Mouse (Mus musculus): Measurements from ENCODE around the gene Itga2b. TPM values are rescaled to one million over a fixed set of nuclear protein-coding genes. Genes with fewer than 3 reads are reported as not detected.
A peak's percentile ranks its signal among the peaks of the same experiment; 100 is the strongest.

Gene Itga2b
- polyA plus RNA-seq, 1 experiment from 2014 or later: 5.4 TPM

GRCm38 (mm10) chr11:102449043-102450008, 20.6 kb downstream of the Itga2b start:
- no peak for DNase-seq (ENCODE audit: low spot score)
- no peak overlapping the region for H3K4me3 ChIP-seq (ENCODE audit: low read depth, low read length)
- no peaks in the 10 kb centered on the region for H3K36me3 ChIP-seq (ENCODE audit: control insufficient read depth, insufficient read depth, low read length)
- no peaks in the 10 kb centered on the region for H3K27me3 ChIP-seq (ENCODE audit: control insufficient read depth, insufficient read depth, low read length)
- H3K9ac ChIP-seq (ENCODE audit: low read length): no peak overlapping the region
- peaks cover 15% of the 10 kb centered on the region for H3K4me1 ChIP-seq (replicated peaks; ENCODE audit: control insufficient read depth, insufficient read depth)
- peak; percentile 66 for TF ChIP-seq EP300 (optimal IDR thresholded peaks at IDR 0.05)
- no peak for TF ChIP-seq CTCF (IDR thresholded peaks at IDR 0.05; ENCODE audit: low read depth)
- WGBS: 32% methylated on average over 17 of the region's 17 CpGs
- H3K9me3 ChIP-seq (ENCODE audit: control insufficient read depth, low read length): no peaks in the 10 kb centered on the region
- ATAC-seq (ENCODE audit: low FRiP score, low TSS enrichment): no peak
- peak overlapping the region; percentile 58 for H3K27ac ChIP-seq (replicated peaks)
- H3K4me2 ChIP-seq (replicated peaks; ENCODE audit: low read depth): no peak overlapping the region

GRCm38 (mm10) chr11:102448327-102448726, 21.6 kb downstream of the Itga2b start:
- Histone ChIP-seq H3K27me3 (ENCODE audit: control insufficient read depth, insufficient read depth, low read length) (no peaks in the 10 kb centered on the region), H3K4me3 (ENCODE audit: low read depth, low read length) (no peak overlapping the region), H3K4me2 (replicated peaks; ENCODE audit: low read depth) (0 out of 2 replicates have a peak overlapping the region, but pooled peaks have one; percentile 96), H3K4me1 (replicated peaks; ENCODE audit: control insufficient read depth, insufficient read depth) (peaks cover 15% of the 10 kb centered on the region), H3K27ac (replicated peaks) (peak overlapping the region; percentile 31), H3K9me3 (ENCODE audit: control insufficient read depth, low read length) (no peaks in the 10 kb centered on the region), H3K9ac (ENCODE audit: low read length) (no peak overlapping the region), H3K36me3 (ENCODE audit: control insufficient read depth, insufficient read depth, low read length) (no peaks in the 10 kb centered on the region)
- no peak for TF ChIP-seq CTCF (IDR thresholded peaks at IDR 0.05; ENCODE audit: low read depth)
- no peak for TF ChIP-seq EP300 (optimal IDR thresholded peaks at IDR 0.05)
- ATAC-seq (ENCODE audit: low FRiP score, low TSS enrichment): no peak
- DNase-seq (ENCODE audit: low spot score): no peak
- 23% methylated on average over 8 of the region's 8 CpGs for WGBS

- no peaks in the 10 kb centered on the region for H3K9me3 ChIP-seq (ENCODE audit: control insufficient read depth, low read length)
- no peaks in the 10 kb centered on the region for H3K27me3 ChIP-seq (ENCODE audit: control insufficient read depth, insufficient read depth, low read length)
- ATAC-seq (ENCODE audit: low FRiP score, low TSS enrichment) (peak; percentile 69), DNase-seq (ENCODE audit: low spot score) (peak; percentile 82)
- H3K27ac ChIP-seq (replicated peaks): peak within 1 kb of the TSS; percentile 89
- H3K4me3 ChIP-seq (ENCODE audit: low read depth, low read length): peak within 1 kb of the TSS; percentile 82
- H3K4me2 ChIP-seq (replicated peaks; ENCODE audit: low read depth): peak within 1 kb of the TSS; percentile 96
- H3K36me3 ChIP-seq (ENCODE audit: control insufficient read depth, insufficient read depth, low read length): no peaks in the 10 kb centered on the region
- under 1% methylated on average over 38 of the region's 40 CpGs for WGBS
- peaks cover 15% of the 10 kb centered on the region for H3K4me1 ChIP-seq (replicated peaks; ENCODE audit: control insufficient read depth, insufficient read depth)
- TF ChIP-seq CTCF (IDR thresholded peaks at IDR 0.05; ENCODE audit: low read depth) (peak; percentile 74), EP300 (optimal IDR thresholded peaks at IDR 0.05) (no peak)
- peak within 1 kb of the TSS; percentile 85 for H3K9ac ChIP-seq (ENCODE audit: low read length)
These were observed 22.4 kb downstream of the Itga2b start, which contains the start of gene Fam171a2 for GRCm38 (mm10) chr11:102447497-102447896. Gene Fam171a2, minus strand, starts transcription at chr11:102447682.

- Histone ChIP-seq H3K27ac (replicated peaks) (peak overlapping the region; percentile 89), H3K9ac (ENCODE audit: low read length) (peak overlapping the region; percentile 85), H3K9me3 (ENCODE audit: control insufficient read depth, low read length) (no peaks in the 10 kb centered on the region), H3K4me2 (replicated peaks; ENCODE audit: low read depth) (peak overlapping the region; percentile 96), H3K36me3 (ENCODE audit: control insufficient read depth, insufficient read depth, low read length) (no peaks in the 10 kb centered on the region), H3K27me3 (ENCODE audit: control insufficient read depth, insufficient read depth, low read length) (no peaks in the 10 kb centered on the region), H3K4me1 (replicated peaks; ENCODE audit: control insufficient read depth, insufficient read depth) (peaks cover 15% of the 10 kb centered on the region), H3K4me3 (ENCODE audit: low read depth, low read length) (peak overlapping the region; percentile 82)
- TF ChIP-seq EP300 (optimal IDR thresholded peaks at IDR 0.05): no peak
- no peak for TF ChIP-seq CTCF (IDR thresholded peaks at IDR 0.05; ENCODE audit: low read depth)
- DNase-seq (ENCODE audit: low spot score) (no peak), ATAC-seq (ENCODE audit: low FRiP score, low TSS enrichment) (peak; percentile 27)
- under 1% methylated on average over 42 of the region's 49 CpGs for WGBS
These were observed 23.1 kb downstream of the Itga2b start for GRCm38 (mm10) chr11:102446581-102447461.

GRCm38 (mm10) chr11:102445891-102446361, 24.0 kb downstream of the Itga2b start:
- no peaks in the 10 kb centered on the region for H3K27me3 ChIP-seq (ENCODE audit: control insufficient read depth, insufficient read depth, low read length)
- no peak for TF ChIP-seq EP300 (optimal IDR thresholded peaks at IDR 0.05)
- no peak for TF ChIP-seq CTCF (IDR thresholded peaks at IDR 0.05; ENCODE audit: low read depth)
- H3K9ac ChIP-seq (ENCODE audit: low read length): no peak overlapping the region; the same call in 1 of the 2 replicates
- peak; percentile 61 for DNase-seq (ENCODE audit: low spot score)
- 9% methylated on average over 7 of the region's 7 CpGs for WGBS
- H3K4me3 ChIP-seq (ENCODE audit: low read depth, low read length): peak overlapping the region; percentile 82
- H3K36me3 ChIP-seq (ENCODE audit: control insufficient read depth, insufficient read depth, low read length): peaks cover 4% of the 10 kb centered on the region; the same call in 1 of the 2 replicates
- peak overlapping the region; percentile 89 for H3K27ac ChIP-seq (replicated peaks)
- peak; percentile 9; the same call in 1 of the 2 replicates for ATAC-seq (ENCODE audit: low FRiP score, low TSS enrichment)
- peak overlapping the region; percentile 96 for H3K4me2 ChIP-seq (replicated peaks; ENCODE audit: low read depth)
- H3K9me3 ChIP-seq (ENCODE audit: control insufficient read depth, low read length): no peaks in the 10 kb centered on the region
- peaks cover 15% of the 10 kb centered on the region for H3K4me1 ChIP-seq (replicated peaks; ENCODE audit: control insufficient read depth, insufficient read depth)
